Mouse (Mus musculus): ENCODE measurements at regions not wholly inside any gene's neighbourhood (a gene's known extent, or its start where the extent isn't known, plus 50 kb on each side); places are given as distances from the start of the nearest gene placed in this dataset.
A peak's percentile ranks its signal among the peaks of the same experiment; 100 is the strongest.

DNA sequence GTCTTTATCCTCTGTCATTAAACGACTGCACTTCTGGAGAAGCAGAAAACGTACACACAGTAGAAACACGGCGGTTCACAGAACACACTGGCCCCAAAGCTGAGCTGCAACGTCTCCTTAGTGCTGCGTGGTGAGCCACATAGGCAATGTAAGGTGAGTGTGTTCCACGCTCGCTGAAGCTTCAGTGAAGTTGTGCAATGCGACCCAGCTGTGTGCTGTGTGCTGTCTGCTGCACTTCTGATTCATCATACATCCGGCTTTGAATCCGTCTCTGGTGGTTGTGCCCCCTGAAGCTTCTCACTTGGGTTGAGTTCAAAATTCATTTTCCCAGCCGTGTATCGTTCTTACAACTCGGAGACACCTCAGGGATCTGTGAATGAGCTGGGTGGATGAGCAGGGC lies 250.6 kb downstream of the Uaca start:
- ATAC-seq (replicated peaks; ENCODE audit: low FRiP score) (no peak), DNase-seq (ENCODE audit: low spot score) (no peak)
- no peaks in the 10 kb centered on the region for H3K36me3 ChIP-seq (ENCODE audit: control insufficient read depth, insufficient read depth, low read length)
- no peak overlapping the region for H3K4me3 ChIP-seq (ENCODE audit: low read depth, low read length)
- H3K4me1 ChIP-seq (replicated peaks; ENCODE audit: control insufficient read depth, insufficient read depth, low read length) = no peaks in the 10 kb centered on the region
- 93% methylated on average over 14 of the region's 14 CpGs for WGBS
- no peaks in the 10 kb centered on the region for H3K9me3 ChIP-seq (ENCODE audit: control insufficient read depth, low read length)
- H3K27me3 ChIP-seq (ENCODE audit: control insufficient read depth, insufficient read depth, low read length) = no peaks in the 10 kb centered on the region; the same call in 1 of the 2 replicates
- no peak overlapping the region for H3K4me2 ChIP-seq (ENCODE audit: low read depth, low read length, severe bottlenecking)
- no peak overlapping the region for H3K9ac ChIP-seq (ENCODE audit: low read length)
- H3K27ac ChIP-seq (ENCODE audit: low read depth, low read length) = no peak overlapping the region

DNA sequence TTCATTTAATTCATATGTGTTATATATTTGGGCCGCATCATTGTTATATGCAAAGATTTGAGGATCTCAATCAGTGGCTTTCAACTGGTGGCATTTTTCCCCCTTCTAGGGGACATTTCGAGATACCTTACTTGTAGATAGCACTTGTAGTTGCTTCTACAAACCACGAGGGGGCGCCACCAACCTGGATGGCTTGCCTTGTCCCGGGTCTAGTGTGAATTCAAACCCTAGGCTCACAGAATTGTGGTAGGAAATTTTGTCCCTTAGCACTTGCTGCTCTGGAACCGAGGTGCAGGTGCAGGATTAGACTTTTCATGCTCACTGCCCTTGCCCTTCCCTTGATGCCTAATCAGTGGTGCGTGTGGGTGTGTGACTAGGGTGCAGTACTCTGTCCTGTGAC lies 252.2 kb downstream of the Uaca start:
- WGBS = 20% methylated on average over 7 of the region's 7 CpGs
- Histone ChIP-seq H3K27ac (ENCODE audit: low read depth, low read length) (no peak overlapping the region), H3K9ac (ENCODE audit: low read length) (no peak overlapping the region), H3K4me2 (ENCODE audit: low read depth, low read length, severe bottlenecking) (no peak overlapping the region), H3K4me1 (replicated peaks; ENCODE audit: control insufficient read depth, insufficient read depth, low read length) (no peaks in the 10 kb centered on the region), H3K4me3 (ENCODE audit: low read depth, low read length) (no peak overlapping the region), H3K27me3 (ENCODE audit: control insufficient read depth, insufficient read depth, low read length) (no peaks in the 10 kb centered on the region; the same call in 1 of the 2 replicates), H3K9me3 (ENCODE audit: control insufficient read depth, low read length) (no peaks in the 10 kb centered on the region), H3K36me3 (ENCODE audit: control insufficient read depth, insufficient read depth, low read length) (no peaks in the 10 kb centered on the region)
- DNase-seq (ENCODE audit: low spot score) = peak; percentile 90
- no peak for ATAC-seq (replicated peaks; ENCODE audit: low FRiP score)

DNA sequence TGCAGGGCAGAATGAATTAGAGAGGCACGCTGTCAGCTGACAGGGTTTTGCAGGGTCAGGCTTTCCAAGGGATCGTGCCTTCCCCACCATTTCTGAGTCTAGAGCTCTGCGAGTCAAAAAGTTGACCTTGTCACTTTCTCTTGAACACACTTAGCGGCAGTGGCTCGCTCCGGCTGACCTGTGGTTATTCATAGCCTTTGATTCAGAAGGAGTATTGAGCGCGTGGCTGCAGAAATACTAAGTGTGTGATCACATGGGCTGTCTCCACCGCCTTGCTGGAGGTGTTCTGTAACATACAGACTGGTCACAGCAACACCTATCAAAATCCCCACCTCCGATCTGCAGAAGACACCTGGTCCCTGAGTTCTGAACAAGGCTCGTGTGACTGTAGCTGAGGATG lies 252.9 kb downstream of the Uaca start:
- WGBS = 82% methylated on average over 11 of the region's 11 CpGs
- Histone ChIP-seq H3K36me3 (ENCODE audit: control insufficient read depth, insufficient read depth, low read length) (no peaks in the 10 kb centered on the region), H3K9me3 (ENCODE audit: control insufficient read depth, low read length) (no peaks in the 10 kb centered on the region), H3K4me2 (ENCODE audit: low read depth, low read length, severe bottlenecking) (no peak overlapping the region), H3K27me3 (ENCODE audit: control insufficient read depth, insufficient read depth, low read length) (no peaks in the 10 kb centered on the region; the same call in 1 of the 2 replicates), H3K4me1 (replicated peaks; ENCODE audit: control insufficient read depth, insufficient read depth, low read length) (no peaks in the 10 kb centered on the region), H3K9ac (ENCODE audit: low read length) (no peak overlapping the region), H3K27ac (ENCODE audit: low read depth, low read length) (no peak overlapping the region), H3K4me3 (ENCODE audit: low read depth, low read length) (no peak overlapping the region)
- DNase-seq (ENCODE audit: low spot score) = no peak
- no peak for ATAC-seq (replicated peaks; ENCODE audit: low FRiP score)

DNA sequence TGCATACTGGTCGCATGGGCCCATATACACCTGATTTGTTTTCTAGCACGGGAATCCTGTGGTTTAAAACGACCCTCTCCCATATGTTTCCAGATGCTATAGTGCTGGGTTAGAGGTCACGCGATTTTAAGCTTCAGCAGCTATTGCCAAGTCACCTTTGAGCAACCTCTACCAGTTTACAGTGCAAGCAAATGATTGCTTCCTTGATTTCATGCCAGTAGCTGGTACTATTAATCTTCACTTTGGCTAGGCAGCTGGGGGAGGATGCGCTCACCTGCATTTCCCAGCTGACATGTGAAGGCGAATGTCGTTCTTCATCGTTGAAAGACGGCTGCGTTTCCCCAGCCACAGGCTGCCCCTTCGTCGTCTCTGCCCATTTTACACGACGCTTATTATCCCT lies 254.2 kb downstream of the Uaca start:
- Histone ChIP-seq H3K9me3 (ENCODE audit: control insufficient read depth, low read length) (no peaks in the 10 kb centered on the region), H3K9ac (ENCODE audit: low read length) (no peak overlapping the region), H3K36me3 (ENCODE audit: control insufficient read depth, insufficient read depth, low read length) (no peaks in the 10 kb centered on the region), H3K4me3 (ENCODE audit: low read depth, low read length) (no peak overlapping the region), H3K27me3 (ENCODE audit: control insufficient read depth, insufficient read depth, low read length) (no peaks in the 10 kb centered on the region; the same call in 1 of the 2 replicates), H3K27ac (ENCODE audit: low read depth, low read length) (no peak overlapping the region), H3K4me2 (ENCODE audit: low read depth, low read length, severe bottlenecking) (no peak overlapping the region), H3K4me1 (replicated peaks; ENCODE audit: control insufficient read depth, insufficient read depth, low read length) (no peaks in the 10 kb centered on the region)
- 87% methylated on average over 15 of the region's 15 CpGs for WGBS
- DNase-seq (ENCODE audit: low spot score) = no peak
- no peak for ATAC-seq (replicated peaks; ENCODE audit: low FRiP score)

- Histone ChIP-seq H3K36me3 (ENCODE audit: control insufficient read depth, insufficient read depth, low read length) (no peaks in the 10 kb centered on the region), H3K9me3 (ENCODE audit: control insufficient read depth, low read length) (no peaks in the 10 kb centered on the region), H3K4me3 (ENCODE audit: low read depth, low read length) (no peak overlapping the region), H3K9ac (ENCODE audit: low read length) (no peak overlapping the region), H3K27ac (ENCODE audit: low read depth, low read length) (no peak overlapping the region), H3K4me2 (ENCODE audit: low read depth, low read length, severe bottlenecking) (no peak overlapping the region), H3K27me3 (ENCODE audit: control insufficient read depth, insufficient read depth, low read length) (peaks cover 3% of the 10 kb centered on the region; the same call in 1 of the 2 replicates), H3K4me1 (replicated peaks; ENCODE audit: control insufficient read depth, insufficient read depth, low read length) (peaks cover 8% of the 10 kb centered on the region)
- ATAC-seq (replicated peaks; ENCODE audit: low FRiP score) = no peak
- WGBS = 85% methylated on average over 12 of the region's 12 CpGs
- DNase-seq (ENCODE audit: low spot score) = no peak
Measured at GRCm38 (mm10) chr9:61052621-61053020, 258.3 kb downstream of the Uaca start.

DNA sequence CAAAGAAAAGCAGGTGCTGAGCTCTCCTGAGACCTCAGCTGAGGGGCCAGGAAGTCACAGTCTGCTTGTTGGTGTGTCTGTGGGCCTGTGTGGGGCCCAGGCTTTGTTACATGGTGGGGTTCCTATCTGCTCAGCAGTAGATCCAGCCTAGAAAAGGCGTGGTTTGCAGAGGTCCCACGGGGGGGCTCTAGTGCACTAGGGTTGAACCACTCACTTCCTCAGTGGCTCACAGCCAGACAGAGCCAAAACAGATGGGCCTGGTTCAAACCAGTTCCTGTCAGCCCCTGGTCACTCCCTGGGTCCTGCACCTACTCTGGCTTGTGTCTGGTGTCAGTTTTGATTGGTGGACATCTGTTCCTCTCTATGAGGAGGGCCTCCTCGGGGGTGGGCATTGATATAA lies 260.1 kb downstream of the Uaca start:
- no peak overlapping the region for H3K27ac ChIP-seq (ENCODE audit: low read depth, low read length)
- DNase-seq (ENCODE audit: low spot score) = no peak
- 39% methylated on average over 3 of the region's 3 CpGs for WGBS

DNA sequence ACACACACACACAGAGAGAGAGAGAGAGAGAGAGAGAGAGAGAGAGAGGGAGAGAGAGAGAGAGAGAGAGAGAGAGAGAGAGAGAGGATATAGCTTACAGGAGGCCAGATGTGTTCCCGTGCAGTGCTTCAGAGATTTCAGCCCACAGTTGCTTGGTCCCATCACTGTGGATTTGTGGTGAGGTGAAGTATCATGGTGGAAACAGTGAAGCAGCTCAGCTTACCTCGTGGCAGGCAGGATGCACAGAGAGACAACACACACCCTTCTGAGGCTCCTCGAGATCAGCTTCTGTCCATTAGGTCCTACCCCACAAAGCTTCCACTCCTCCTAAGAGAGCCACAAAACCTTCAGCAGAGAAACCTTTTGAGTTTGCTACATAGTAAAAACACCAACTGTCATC lies 261.1 kb downstream of the Uaca start:
- Histone ChIP-seq H3K27me3 (ENCODE audit: control insufficient read depth, insufficient read depth, low read length) (peaks cover 3% of the 10 kb centered on the region; the same call in 1 of the 2 replicates), H3K27ac (ENCODE audit: low read depth, low read length) (no peak overlapping the region), H3K4me3 (ENCODE audit: low read depth, low read length) (no peak overlapping the region), H3K9ac (ENCODE audit: low read length) (no peak overlapping the region), H3K4me1 (replicated peaks; ENCODE audit: control insufficient read depth, insufficient read depth, low read length) (peaks cover 8% of the 10 kb centered on the region), H3K9me3 (ENCODE audit: control insufficient read depth, low read length) (peaks cover 4% of the 10 kb centered on the region; the same call in 1 of the 2 replicates), H3K36me3 (ENCODE audit: control insufficient read depth, insufficient read depth, low read length) (no peaks in the 10 kb centered on the region), H3K4me2 (ENCODE audit: low read depth, low read length, severe bottlenecking) (no peak overlapping the region)
- WGBS = 78% methylated on average over 3 of the region's 3 CpGs
- ATAC-seq (replicated peaks; ENCODE audit: low FRiP score) = no peak
- DNase-seq (ENCODE audit: low spot score) = no peak

More for the DNA sequence above, 260.1 kb downstream of the Uaca start:
- Histone ChIP-seq H3K36me3 (ENCODE audit: control insufficient read depth, insufficient read depth, low read length) (no peaks in the 10 kb centered on the region), H3K9me3 (ENCODE audit: control insufficient read depth, low read length) (no peaks in the 10 kb centered on the region; the same call in 1 of the 2 replicates), H3K4me1 (replicated peaks; ENCODE audit: control insufficient read depth, insufficient read depth, low read length) (peaks cover 8% of the 10 kb centered on the region), H3K27me3 (ENCODE audit: control insufficient read depth, insufficient read depth, low read length) (peaks cover 3% of the 10 kb centered on the region; the same call in 1 of the 2 replicates), H3K4me2 (ENCODE audit: low read depth, low read length, severe bottlenecking) (no peak overlapping the region), H3K9ac (ENCODE audit: low read length) (no peak overlapping the region), H3K4me3 (ENCODE audit: low read depth, low read length) (no peak overlapping the region)
- ATAC-seq (replicated peaks; ENCODE audit: low FRiP score) = no peak

DNA sequence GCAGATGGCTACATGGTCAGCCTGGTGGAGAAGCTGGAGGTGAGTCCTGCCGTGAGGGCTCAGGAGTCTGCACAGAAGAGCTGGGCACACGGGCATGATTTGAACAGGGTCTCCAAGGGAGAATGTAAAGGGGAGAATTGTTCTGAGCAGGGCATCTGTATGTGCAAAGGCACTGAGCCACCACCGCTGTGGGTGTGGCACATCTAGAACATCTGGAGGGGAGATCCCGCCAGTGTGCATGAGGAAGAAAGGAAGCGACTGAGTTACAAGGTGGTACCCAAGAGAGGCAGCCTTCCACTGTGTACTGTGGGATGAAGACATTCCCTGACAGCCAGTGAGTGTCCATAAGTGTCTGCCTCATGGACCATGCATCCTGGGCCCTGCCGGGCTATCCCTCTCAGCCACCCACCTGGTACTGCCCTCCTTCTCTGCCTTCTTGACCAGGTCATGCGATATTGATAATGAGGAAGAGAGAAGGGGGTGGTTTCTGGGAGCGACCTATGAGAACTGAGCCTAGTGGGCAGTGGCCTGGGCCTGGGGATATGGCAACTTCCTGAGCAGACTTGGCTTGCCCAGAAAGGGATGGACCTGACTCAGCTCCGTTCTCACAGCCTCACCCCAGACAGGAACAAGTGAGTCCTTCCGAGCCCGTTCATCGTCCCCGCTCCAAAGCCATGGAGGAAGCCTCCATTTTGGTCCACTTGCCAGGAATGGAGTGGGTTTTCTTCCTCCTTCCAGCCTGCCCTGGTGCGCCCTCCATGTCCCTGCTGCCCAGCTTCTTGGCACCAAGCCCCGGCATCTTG lies 261.8 kb downstream of the Uaca start:
- H3K27ac ChIP-seq (ENCODE audit: low read depth, low read length) = no peak overlapping the region
- no peak overlapping the region for H3K9ac ChIP-seq (ENCODE audit: low read length)
- no peak overlapping the region for H3K4me2 ChIP-seq (ENCODE audit: low read depth, low read length, severe bottlenecking)
- WGBS = 92% methylated on average over 15 of the region's 15 CpGs
- H3K4me1 ChIP-seq (replicated peaks; ENCODE audit: control insufficient read depth, insufficient read depth, low read length) = peaks cover 8% of the 10 kb centered on the region
- peaks cover 4% of the 10 kb centered on the region; the same call in 1 of the 2 replicates for H3K9me3 ChIP-seq (ENCODE audit: control insufficient read depth, low read length)
- peaks cover 3% of the 10 kb centered on the region; the same call in 1 of the 2 replicates for H3K27me3 ChIP-seq (ENCODE audit: control insufficient read depth, insufficient read depth, low read length)
- H3K36me3 ChIP-seq (ENCODE audit: control insufficient read depth, insufficient read depth, low read length) = no peaks in the 10 kb centered on the region
- DNase-seq (ENCODE audit: low spot score) (no peak), ATAC-seq (replicated peaks; ENCODE audit: low FRiP score) (no peak)
- no peak overlapping the region for H3K4me3 ChIP-seq (ENCODE audit: low read depth, low read length)

All from forebrain, embryonic 11.5 days (tissue).